Mouse (Mus musculus) gastrocnemius, postnatal 25 days (tissue): ENCODE measurements around the gene Myo7a. TPM values are rescaled to one million over a fixed set of nuclear protein-coding genes. Genes with fewer than 3 reads are reported as not detected.

Experiments used
- DNase-seq: peaks from one replicate; pipeline ENCODE4 v3.0.0; 2022
- total RNA-seq, 2 experiments: library from RNA; stranded (reverse); gene quantifications; 1 replicate in 1 of 2; 2 replicates in 1 of 2; pipeline ENCODE4 v1.2.3; 2021

Gene Myo7a
- total RNA-seq, 2 experiments from 2014 or later: 2.8 to 3.5 TPM

DNA sequence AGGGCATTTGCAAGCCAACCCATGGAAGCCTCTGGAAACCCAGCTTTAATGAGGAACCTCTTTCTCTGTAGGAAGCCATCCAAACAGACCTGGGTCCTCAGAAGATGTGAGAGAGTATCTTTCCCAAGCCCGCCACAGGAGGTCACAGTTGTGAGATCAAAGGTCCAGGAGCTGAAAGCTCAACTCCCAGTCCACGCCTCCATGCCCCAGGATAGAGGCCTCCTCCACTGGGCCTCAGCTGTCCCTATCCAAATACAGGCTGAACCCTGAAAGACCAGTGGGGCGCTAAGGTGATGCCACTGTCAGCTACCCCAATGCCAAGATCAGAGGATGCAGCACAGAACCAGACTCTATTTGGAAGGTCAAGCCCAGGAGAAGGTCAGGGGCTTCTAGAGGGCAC, 23.3 kb upstream of the Myo7a start:
- DNase-seq: no peak

DNA sequence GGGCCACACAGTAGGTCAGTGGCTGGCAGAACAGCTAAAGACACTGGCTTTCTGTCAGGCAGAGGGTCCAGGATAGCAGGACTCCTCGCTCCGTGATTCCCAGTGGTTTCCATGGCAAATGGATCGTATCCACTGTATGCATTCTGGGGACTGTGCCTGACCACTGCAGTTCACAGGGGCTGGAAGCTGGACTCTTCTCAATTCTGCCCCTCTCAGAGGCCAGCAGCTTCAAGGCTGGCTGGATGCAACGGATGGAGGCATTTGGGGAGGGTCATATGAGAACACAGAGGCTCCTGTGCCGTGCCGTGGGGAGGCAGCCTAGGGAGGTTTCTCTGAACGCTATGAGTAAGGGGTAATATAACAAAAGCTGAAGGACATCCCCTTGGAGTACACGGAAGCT, 22.9 kb upstream of the Myo7a start:
- DNase-seq: no peak

DNA sequence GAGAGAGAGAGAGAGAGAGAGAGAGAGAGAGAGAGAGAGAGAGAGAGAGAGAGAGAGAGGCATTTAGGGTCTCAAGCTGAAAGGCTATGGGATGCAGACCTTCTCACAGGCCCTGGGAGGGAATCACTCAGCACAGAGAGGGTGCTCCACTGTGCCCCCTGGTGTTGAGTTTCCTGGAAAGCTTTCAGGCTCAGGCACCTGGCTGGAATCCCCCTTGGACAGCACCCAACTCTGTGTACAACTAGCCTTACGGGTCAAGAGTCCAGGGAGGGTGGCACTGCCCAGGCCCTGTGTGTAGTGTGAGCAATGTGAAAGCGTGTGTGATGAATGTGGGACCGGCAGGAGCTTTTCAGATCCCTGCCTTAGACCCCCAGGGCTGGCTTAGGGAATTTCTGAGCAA, 21.9 kb upstream of the Myo7a start:
- DNase-seq: no peak

DNA sequence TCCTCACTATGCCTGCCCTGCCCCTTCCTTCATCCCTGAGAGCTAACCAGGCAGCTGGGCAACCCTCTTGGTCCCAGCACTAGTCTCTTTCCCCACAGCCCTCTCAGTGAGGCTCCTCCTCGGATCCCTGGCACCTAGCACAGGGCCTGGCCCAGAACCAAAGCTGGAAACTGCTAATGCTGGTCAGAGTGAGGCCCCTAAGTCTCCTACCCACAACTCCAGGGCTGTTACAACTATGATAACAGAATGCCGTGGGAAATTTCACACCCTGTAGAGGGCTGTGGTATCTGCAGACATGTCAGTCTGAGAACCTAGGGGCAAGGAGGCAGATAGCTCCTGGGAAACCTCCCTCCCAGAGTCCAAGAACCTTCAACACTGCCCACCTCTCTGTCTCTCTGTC, 21.3 kb upstream of the Myo7a start:
- no peak for DNase-seq

DNA sequence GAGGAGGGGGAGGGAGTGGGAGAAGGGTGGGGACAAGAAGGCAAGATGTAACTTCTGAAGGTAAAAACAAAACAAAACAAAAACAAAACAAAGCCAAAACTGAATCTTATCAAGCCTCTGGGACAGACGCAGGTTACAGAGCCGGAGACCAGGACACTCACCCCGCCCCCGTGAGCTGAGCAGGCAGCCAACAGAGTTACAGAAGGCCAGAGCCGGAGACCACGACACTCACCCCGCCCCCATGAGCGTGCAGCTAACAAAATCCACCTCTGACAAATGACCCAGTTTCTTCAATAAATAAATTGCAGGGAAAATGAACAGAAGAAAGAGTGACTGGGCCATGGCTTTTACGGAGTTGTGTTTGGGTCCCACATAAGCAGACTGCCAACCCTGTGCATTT, 19.9 kb upstream of the Myo7a start:
- no peak for DNase-seq

DNA sequence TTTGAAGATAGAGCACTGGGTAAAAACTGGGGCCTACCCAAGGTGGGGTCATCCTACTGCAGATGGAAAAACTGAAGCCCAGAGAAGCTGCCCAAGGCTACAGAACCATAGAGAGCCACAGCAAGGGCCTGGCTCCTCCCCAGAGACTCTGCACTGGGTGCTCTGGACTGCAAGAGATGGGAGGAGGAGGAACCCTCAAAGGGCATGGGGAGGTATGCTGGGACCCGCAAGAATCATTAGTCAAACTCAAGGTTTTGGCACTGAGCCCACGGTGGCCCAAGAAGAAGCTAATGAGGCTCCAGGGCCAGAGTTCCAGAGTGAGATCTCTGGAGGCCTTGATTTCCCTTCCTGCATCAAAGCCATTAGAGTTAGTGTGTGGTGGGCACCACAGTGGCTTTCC, 18.7 kb upstream of the Myo7a start:
- DNase-seq: no peak

DNA sequence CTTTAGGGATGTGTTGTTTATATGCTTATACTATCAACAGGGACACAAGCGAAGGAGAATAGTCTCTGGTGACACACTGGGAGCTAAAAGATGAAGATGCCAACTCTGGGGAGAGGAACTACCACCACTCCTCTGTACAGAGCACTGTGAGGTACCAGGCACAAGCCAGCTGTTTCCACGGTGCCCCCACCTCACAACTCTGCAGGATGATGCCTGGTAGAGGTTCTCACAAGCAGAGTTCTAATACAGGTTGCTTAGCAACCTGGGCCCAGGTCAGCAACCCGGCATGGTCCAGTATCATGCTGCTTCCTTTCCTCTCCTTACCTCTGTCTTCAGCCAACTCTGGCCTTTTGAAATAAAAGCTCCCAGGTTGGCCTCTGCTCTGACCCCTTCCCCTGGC, 18.3 kb upstream of the Myo7a start:
- DNase-seq: no peak

DNA sequence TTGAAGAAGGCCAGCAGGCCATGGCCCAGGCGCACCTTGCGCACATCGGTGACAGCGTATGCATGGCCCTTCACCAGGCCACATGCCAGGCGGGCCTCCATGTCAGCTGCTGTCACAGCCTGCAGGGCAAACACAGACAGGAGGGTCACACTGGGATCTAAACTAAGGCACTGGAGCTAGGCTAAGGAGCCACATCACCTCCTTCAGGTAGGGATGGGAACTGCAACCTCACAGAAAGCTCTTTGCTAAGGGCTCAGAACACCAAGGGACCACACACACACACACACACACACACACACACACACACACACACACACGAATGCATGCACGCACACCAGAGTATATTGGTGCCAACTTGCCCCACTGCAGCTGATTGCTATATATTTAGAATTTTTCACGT, 12.4 kb upstream of the Myo7a start:
- DNase-seq: no peak

DNA sequence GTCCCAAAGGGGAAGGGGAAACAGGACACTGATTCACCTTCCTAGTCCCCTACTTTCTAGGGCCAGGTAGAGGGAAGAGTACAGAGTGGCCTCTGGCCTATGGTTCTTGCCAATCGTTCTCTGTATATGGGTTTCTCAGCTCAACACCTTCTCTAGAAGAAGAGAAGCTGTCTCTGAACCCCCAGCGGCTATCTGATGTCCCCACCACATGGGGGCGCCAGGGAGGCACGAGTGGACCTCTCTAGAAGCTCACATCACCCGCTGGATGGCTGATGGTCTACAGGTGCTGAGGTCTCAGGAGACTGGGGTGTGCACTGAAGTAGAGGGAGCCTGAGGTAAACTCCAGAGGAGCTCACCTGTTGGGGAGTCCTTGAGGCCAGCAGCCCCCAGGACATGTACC, 6.1 kb upstream of the Myo7a start:
- DNase-seq: no peak

DNA sequence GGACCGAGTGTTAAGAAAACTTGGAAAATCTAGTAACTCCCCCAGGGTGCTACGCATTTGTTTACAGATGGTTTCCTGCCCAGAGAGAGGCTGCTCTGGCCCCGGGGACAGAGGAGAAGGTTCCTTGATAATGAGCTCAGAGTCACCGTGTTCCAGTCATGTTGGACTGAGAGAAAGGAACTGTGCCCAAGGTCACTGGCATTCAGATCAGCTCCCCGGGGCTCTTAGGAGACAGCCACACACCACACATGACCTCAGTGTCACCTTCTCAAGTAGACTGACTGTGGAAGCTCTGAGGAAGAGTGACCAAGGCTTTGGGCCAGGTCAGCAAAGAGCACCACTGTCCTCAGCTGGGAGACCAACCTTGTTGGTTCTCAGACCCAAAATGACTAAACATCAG, 5.4 kb upstream of the Myo7a start:
- DNase-seq: no peak

DNA sequence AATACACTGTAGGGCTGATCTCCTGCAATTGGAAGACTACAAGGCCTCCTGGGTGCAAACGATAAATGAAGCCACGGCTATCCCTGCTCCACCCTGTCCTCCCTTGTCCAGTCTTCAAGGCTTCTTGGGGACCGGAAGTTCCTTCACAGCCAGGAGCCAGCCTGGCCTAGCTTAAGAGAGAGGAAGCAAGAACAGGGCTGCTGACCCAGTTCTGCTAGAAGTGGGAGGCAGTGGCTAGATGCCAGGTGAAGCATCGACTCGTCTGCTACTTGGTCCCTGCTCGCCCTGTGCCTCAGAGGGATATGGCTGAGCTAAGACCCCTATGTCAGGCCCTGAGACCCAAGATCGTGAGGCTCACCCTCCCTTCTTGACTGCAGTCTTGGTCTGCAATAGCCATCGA, 2.3 kb upstream of the Myo7a start:
- no peak for DNase-seq

DNA sequence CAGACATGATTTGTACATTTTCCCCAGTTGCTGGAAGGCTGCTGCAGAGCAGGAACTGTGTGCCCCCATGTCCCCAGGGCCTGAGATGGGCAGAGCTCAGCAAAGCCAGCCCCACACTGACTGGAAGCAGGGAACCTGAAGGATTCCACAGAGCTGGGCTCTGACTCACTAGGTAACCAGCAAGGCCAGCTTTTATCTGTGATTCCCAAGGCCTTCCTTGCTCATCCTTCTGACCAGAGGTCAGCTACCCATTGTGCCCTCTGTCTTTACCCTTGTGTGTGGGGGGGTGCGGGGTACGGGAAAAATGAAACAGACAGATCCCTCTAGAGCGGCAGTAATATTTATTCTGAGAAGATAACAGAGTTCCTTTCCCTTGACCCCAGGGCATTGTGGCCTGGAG, 1.9 kb upstream of the Myo7a start:
- DNase-seq: no peak

DNA sequence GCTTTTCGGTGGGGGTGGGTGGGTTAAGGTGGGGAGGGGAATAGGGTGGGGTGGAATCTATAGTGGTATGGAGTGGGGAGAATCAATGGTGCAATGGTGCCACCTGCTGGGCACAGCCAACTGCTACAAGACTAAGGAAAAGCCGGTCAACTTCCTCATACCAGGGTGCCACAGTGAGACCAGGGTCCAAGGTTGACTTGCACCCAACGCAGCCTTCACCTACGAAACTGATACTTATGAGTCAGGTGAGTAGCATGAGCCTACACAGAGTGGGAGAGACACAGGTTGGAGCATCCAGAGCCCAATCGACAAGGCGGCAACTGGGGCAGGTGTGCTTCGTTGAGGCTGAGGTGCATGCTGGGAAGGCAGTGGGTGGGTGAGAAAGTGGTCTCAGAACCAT, 1.0 kb upstream of the Myo7a start:
- peak; percentile 47 for DNase-seq

DNA sequence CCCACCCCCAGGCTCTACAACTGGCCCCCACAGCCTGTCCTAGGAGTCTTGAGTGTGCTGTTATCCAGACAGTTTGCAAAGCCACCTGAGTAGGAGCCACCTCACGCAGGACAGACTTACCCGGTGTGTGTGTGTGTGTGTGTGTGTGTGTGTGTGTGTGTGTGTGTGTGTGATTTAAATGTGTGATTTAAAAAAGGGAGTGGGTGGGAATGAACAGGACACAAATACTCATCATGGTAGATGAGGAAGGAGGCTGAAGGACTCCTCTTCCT, 573 bp upstream of the Myo7a start:
- no peak for DNase-seq

DNA sequence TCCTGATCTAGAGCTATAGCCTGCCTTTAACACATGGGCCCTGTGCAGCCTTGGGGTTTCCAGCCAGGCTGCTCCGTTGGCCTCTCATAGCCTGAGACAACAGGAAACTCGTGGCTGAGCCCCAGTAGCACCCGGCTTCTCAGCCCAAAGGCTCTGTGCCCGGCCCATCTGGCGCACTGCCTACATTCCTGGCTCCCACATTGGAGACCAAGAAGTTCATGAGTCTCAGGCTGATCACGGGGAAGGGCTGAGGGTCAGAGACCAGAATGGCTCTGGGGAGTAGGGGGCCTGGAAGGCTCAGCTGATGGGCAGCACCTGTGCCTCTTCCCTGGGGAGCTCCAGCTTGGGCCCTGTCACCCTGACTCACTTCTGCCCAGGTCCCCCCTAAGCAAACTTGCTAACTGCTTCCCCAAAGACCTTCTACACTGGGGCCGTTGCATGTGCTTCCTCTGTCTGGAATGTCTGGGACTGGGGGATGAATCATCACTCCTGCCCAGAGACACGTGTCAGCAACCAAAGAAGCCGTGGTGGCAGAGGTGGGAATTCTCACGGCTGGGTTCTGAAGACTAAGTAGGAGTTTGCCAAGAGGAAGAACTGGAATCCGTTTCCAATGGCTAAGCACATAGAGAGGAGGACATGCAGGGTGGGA, 2.2 kb downstream of the Myo7a start:
- DNase-seq: peak; percentile 81

DNA sequence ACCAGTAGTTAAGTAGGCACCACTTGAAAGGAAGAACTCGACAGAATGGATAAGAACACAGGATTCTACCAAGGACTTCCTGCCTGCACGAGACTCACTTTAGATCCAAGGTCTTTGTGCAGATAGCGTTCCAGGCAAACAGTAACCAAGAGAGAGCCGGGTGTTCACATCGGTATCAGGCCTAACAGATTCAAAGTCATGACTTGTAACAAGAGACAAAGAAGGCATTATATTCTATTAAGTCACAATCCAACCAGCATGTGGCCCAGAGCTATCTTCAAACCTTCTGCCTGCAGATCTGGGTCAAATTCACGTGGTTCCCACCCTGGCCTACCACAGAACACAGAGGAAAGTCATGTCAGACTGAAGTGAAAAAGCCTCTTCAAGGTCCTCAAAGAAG, 4.7 kb downstream of the Myo7a start:
- DNase-seq: no peak

DNA sequence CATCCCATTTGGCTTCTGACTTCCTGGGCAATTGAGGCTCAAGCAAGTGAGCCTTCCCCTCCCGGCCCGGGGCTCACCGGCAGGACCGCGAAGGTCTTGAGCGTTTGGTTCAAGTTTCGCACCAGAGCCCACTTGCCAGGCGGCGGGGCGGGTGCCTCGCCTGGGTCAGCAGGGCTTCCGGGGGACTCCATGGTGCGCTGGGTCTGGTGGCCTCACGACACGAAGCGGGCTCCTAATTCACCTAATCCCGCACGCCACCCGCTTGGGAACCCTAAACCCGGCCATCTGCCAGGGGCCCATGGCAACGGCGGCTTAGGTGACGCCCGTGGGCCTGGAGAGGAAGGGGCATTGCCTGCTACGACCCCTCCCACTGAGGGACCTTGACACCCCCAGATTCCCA, 8.1 kb downstream of the Myo7a start:
- no peak for DNase-seq

DNA sequence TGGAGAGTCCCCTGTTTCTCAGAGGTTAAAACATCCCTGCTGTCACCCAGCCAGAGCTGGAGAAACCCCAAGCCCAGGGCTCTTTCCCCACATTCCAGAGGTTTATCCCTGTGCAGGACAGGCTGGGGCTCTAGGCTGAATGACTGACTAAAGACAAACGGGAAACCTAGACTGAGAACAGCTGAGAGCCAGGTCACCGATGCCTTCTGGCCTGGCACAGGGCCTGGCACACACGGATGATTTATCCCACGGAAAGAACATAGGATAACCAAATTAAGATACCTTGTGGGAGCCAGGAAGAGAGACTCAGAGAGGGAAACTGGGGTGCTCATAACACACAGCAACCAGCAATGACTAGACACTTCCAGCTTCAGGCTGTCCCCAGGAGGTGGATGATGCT, 9.6 kb downstream of the Myo7a start:
- no peak for DNase-seq

DNA sequence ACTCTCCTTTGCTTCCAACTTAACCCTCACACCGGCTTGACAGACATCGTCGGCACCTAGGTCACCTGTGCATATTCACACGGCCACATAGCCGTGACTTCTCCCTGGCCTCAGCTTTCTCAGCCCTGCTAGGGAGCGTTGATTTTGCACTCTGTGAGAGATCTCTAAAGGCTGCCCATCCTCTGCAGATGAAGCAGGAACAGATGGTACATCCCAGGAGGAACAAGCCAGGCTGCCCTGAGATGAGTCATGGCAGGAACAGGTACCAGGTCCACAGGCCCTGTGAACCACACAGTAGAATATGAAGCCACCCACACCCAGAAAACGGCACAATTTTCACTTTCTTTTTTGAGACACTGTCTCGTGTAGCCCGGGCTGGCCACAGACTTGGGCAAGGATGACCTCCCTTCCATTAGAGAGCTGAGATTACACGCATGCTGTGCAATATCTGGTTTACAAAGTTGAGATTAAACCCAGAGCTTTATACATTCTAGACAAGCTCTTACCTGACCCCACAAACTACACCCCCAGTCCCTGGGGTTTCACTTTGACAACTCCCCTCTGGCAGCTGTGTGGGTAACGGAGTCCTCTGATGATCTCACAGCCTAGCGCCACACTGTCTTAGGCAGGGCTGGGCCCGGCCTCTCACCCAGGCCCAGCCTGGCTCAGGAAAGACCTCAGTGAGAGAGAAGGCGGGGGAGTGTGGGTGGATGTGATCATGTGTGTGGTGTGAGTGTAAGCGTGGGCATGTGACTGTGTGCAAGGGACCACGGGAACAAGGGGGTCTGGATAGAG, 10.5 kb downstream of the Myo7a start:
- no peak for DNase-seq

DNA sequence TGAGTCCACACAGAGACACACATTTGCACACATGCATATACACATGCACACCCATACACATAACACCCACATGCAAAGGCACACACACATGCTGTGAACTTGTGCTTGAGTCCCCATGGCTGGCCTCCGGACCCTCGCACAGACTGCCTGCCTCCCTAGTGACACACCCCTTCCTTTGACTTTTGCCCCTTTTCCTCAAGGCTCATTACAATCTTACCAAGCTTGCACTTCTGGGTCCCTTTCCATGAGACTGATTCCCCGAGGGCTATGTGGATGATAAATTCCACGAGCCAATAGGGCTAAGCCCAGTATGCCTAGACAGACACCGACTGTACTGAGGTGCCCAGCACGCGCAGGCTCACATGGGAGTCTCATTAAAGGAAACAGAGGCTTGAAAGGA, 13.1 kb downstream of the Myo7a start:
- DNase-seq: no peak

DNA sequence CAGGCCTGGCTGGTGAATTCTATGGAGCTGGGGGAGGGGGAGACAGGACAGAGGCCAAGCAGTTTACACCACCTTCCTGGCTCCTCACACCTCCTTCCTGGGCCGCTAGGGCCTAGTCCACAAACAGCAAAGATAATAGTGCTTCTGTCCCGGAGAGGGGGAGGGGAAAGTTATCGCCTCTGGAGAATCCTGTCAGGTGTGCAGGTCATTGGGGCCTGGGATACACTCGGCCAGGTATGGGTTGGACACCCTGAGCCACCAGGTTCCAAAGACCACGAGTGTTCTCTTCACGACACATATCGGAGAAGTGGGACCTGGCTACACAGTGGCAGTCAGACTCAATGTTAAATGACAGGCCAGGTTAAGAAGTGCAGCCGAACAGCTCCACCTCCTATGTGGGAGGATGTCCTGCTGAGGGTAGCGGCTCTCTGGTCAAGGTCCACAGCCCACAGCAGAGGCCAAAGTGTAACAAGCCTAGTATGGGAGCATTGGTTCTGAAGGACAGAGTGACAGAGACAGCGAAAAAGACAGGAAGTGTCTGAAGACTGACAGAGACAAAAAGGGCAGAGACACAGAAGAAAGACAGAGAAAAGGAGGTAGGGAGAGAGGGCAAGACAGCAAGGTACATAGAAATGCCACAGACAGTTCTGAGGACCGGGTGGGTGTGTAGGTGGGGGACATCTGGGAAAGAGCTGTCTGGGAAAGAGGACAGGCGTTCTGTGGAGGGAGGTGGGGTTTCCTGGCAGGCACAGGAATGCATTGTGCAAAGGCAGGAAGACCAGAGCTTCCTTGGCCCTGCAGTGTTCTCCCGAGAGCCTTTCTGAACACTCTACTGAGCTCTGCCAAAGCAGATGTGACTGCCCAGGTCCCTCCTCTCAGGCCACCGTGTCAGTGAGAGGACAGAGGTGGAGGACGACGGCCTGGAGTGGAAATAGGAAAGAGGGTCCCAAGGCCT, 14.6 kb downstream of the Myo7a start:
- no peak for DNase-seq

DNA sequence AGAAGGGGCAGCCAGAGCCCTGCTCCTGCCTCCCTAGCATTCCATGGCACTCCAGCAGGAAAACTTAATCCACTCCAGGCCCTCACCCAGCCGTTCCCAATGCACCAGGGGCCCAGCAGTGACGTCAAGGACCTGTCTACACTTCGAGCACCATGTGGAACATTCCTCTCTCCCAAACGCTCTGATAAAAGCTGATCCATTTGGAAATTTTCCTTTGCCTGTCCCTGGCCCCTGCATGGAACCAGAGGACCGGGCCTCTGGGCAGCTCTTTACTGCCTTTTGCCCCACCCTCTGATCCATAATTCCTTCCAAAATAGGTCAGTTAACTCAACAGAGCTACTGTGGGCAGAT, 15.4 kb downstream of the Myo7a start:
- DNase-seq: no peak
